Mouse (Mus musculus): ENCODE measurements around the gene Cdca5. TPM values are rescaled to one million over a fixed set of nuclear protein-coding genes. Genes with fewer than 3 reads are reported as not detected.
A peak's percentile ranks its signal among the peaks of the same experiment; 100 is the strongest.

Gene Cdca5
- total and polyA plus RNA-seq, 3 experiments: 14.8 to 45.0 (median 43.3) TPM

- ATAC-seq (ENCODE audit: extremely low read depth, insufficient number of reproducible peaks, low FRiP score, poor library complexity, severe bottlenecking): no peak
These were observed 13.1 kb downstream of the Cdca5 start for GRCm38 (mm10) chr19:6097847-6098246.

GRCm38 (mm10) chr19:6101186-6101585 is 16.4 kb downstream of the Cdca5 start:
- H3K4me1 ChIP-seq (ENCODE audit: insufficient read depth, low read depth, low read length): peaks cover 46% of the 10 kb centered on the region
- ATAC-seq (ENCODE audit: extremely low read depth, insufficient number of reproducible peaks, low FRiP score, poor library complexity, severe bottlenecking) (no peak), DNase-seq (ENCODE audit: low spot score) (no peak)
- no peaks in the 10 kb centered on the region for H3K9me3 ChIP-seq (replicated peaks)
- TF ChIP-seq POLR2AphosphoS5 (IDR thresholded peaks at IDR 0.05; ENCODE audit: insufficient replicate concordance, low read depth, low read length) (no peak), GATA1 (IDR thresholded peaks at IDR 0.05; ENCODE audit: borderline replicate concordance, low read length) (no peak), CTCF (IDR thresholded peaks at IDR 0.05; ENCODE audit: low read depth, low read length) (no peak), GATA2 (IDR thresholded peaks at IDR 0.05; ENCODE audit: borderline replicate concordance, low read depth, low read length) (no peak), TAL1 (conservative IDR thresholded peaks at IDR 0.05; ENCODE audit: low read depth, low read length) (no peak)
- H3K36me3 ChIP-seq (replicated peaks): peaks cover 53% of the 10 kb centered on the region
- H3K4me3 ChIP-seq (ENCODE audit: low read depth, low read length): no peak overlapping the region
- H3K27me3 ChIP-seq (ENCODE audit: insufficient read depth, low read length): no peaks in the 10 kb centered on the region

More at GRCm38 (mm10) chr19:6097847-6098246, 13.1 kb downstream of the Cdca5 start:
- Histone ChIP-seq H3K27me3 (ENCODE audit: insufficient read depth, low read length) (no peaks in the 10 kb centered on the region), H3K36me3 (replicated peaks) (peaks cover 76% of the 10 kb centered on the region), H3K9me3 (replicated peaks) (no peaks in the 10 kb centered on the region), H3K4me1 (ENCODE audit: insufficient read depth, low read depth, low read length) (peaks cover 16% of the 10 kb centered on the region), H3K4me3 (ENCODE audit: low read depth, low read length) (no peak overlapping the region)
- TF ChIP-seq TAL1 (conservative IDR thresholded peaks at IDR 0.05; ENCODE audit: low read depth, low read length) (no peak), GATA1 (IDR thresholded peaks at IDR 0.05; ENCODE audit: borderline replicate concordance, low read length) (no peak), CTCF (IDR thresholded peaks at IDR 0.05; ENCODE audit: low read depth, low read length) (no peak), GATA2 (IDR thresholded peaks at IDR 0.05; ENCODE audit: borderline replicate concordance, low read depth, low read length) (no peak)
- no peak for DNase-seq (ENCODE audit: low spot score)

- Histone ChIP-seq H3K36me3 (replicated peaks) (peaks cover 49% of the 10 kb centered on the region), H3K4me3 (ENCODE audit: low read depth, low read length) (no peak overlapping the region; the same call in 1 of the 2 replicates), H3K27me3 (ENCODE audit: insufficient read depth, low read length) (no peaks in the 10 kb centered on the region), H3K9me3 (replicated peaks) (no peaks in the 10 kb centered on the region), H3K4me1 (ENCODE audit: insufficient read depth, low read depth, low read length) (peaks cover 53% of the 10 kb centered on the region)
- no peak for TF ChIP-seq TAL1 (conservative IDR thresholded peaks at IDR 0.05; ENCODE audit: low read depth, low read length)
- no peak for TF ChIP-seq GATA1 (IDR thresholded peaks at IDR 0.05; ENCODE audit: borderline replicate concordance, low read length)
- TF ChIP-seq CTCF (IDR thresholded peaks at IDR 0.05; ENCODE audit: low read depth, low read length): no peak
- no peak for TF ChIP-seq POLR2AphosphoS5 (IDR thresholded peaks at IDR 0.05; ENCODE audit: insufficient replicate concordance, low read depth, low read length)
- TF ChIP-seq GATA2 (IDR thresholded peaks at IDR 0.05; ENCODE audit: borderline replicate concordance, low read depth, low read length): no peak
- DNase-seq (ENCODE audit: low spot score): no peak
- ATAC-seq (ENCODE audit: extremely low read depth, insufficient number of reproducible peaks, low FRiP score, poor library complexity, severe bottlenecking): no peak
These were observed 17.5 kb downstream of the Cdca5 start for GRCm38 (mm10) chr19:6102169-6102853.

- DNase-seq (ENCODE audit: low spot score) (peak; percentile 65), ATAC-seq (ENCODE audit: extremely low read depth, insufficient number of reproducible peaks, low FRiP score, poor library complexity, severe bottlenecking) (peak; percentile 77)
- no peak; the same call in 1 of the 2 replicates for TF ChIP-seq TAL1 (conservative IDR thresholded peaks at IDR 0.05; ENCODE audit: low read depth, low read length)
- TF ChIP-seq CTCF (IDR thresholded peaks at IDR 0.05; ENCODE audit: low read depth, low read length): no peak
- TF ChIP-seq GATA2 (IDR thresholded peaks at IDR 0.05; ENCODE audit: borderline replicate concordance, low read depth, low read length): no peak
- TF ChIP-seq POLR2AphosphoS5 (IDR thresholded peaks at IDR 0.05; ENCODE audit: insufficient replicate concordance, low read depth, low read length): no peak
- no peak for TF ChIP-seq GATA1 (IDR thresholded peaks at IDR 0.05; ENCODE audit: borderline replicate concordance, low read length)
- peaks cover 37% of the 10 kb centered on the region for H3K36me3 ChIP-seq (replicated peaks)
- H3K9me3 ChIP-seq (replicated peaks): no peaks in the 10 kb centered on the region
- no peaks in the 10 kb centered on the region; the same call in 1 of the 2 replicates for H3K27me3 ChIP-seq (ENCODE audit: insufficient read depth, low read length)
- peaks cover 62% of the 10 kb centered on the region for H3K4me1 ChIP-seq (ENCODE audit: insufficient read depth, low read depth, low read length)
- H3K4me3 ChIP-seq (ENCODE audit: low read depth, low read length): peak overlapping the region; percentile 31; the same call in 1 of the 2 replicates
These were observed 19.7 kb downstream of the Cdca5 start for GRCm38 (mm10) chr19:6104476-6104875.

GRCm38 (mm10) chr19:6105586-6105985 is 20.8 kb downstream of the Cdca5 start, which contains the start of gene Naaladl1:
Gene Naaladl1 (plus strand): TSS chr19:6105782.
- H3K4me1 ChIP-seq (ENCODE audit: insufficient read depth, low read depth, low read length): peaks cover 62% of the 10 kb centered on the region
- peaks cover 2% of the 10 kb centered on the region; the same call in 1 of the 2 replicates for H3K27me3 ChIP-seq (ENCODE audit: insufficient read depth, low read length)
- ATAC-seq (ENCODE audit: extremely low read depth, insufficient number of reproducible peaks, low FRiP score, poor library complexity, severe bottlenecking): no peak
- no peak for DNase-seq (ENCODE audit: low spot score)
- no peaks in the 10 kb centered on the region for H3K9me3 ChIP-seq (replicated peaks)
- peak within 1 kb of the TSS; percentile 31; the same call in 1 of the 2 replicates for H3K4me3 ChIP-seq (ENCODE audit: low read depth, low read length)
- no peak for TF ChIP-seq CTCF (IDR thresholded peaks at IDR 0.05; ENCODE audit: low read depth, low read length)
- peaks cover 31% of the 10 kb centered on the region for H3K36me3 ChIP-seq (replicated peaks)

- TF ChIP-seq TAL1 (conservative IDR thresholded peaks at IDR 0.05; ENCODE audit: low read depth, low read length) (no peak), POLR2AphosphoS5 (IDR thresholded peaks at IDR 0.05; ENCODE audit: insufficient replicate concordance, low read depth, low read length) (no peak), GATA2 (IDR thresholded peaks at IDR 0.05; ENCODE audit: borderline replicate concordance, low read depth, low read length) (no peak), GATA1 (IDR thresholded peaks at IDR 0.05; ENCODE audit: borderline replicate concordance, low read length) (no peak), CTCF (IDR thresholded peaks at IDR 0.05; ENCODE audit: low read depth, low read length) (no peak)
- Histone ChIP-seq H3K27me3 (ENCODE audit: insufficient read depth, low read length) (peaks cover 2% of the 10 kb centered on the region; the same call in 1 of the 2 replicates), H3K4me3 (ENCODE audit: low read depth, low read length) (no peak overlapping the region), H3K4me1 (ENCODE audit: insufficient read depth, low read depth, low read length) (peaks cover 36% of the 10 kb centered on the region), H3K9me3 (replicated peaks) (no peaks in the 10 kb centered on the region), H3K36me3 (replicated peaks) (peaks cover 66% of the 10 kb centered on the region)
- no peak for ATAC-seq (ENCODE audit: extremely low read depth, insufficient number of reproducible peaks, low FRiP score, poor library complexity, severe bottlenecking)
- DNase-seq (ENCODE audit: low spot score): no peak
These were observed 28.3 kb downstream of the Cdca5 start for GRCm38 (mm10) chr19:6113116-6113515.
